Mouse (Mus musculus): ENCODE measurements around the gene Mmaa.

DNA sequence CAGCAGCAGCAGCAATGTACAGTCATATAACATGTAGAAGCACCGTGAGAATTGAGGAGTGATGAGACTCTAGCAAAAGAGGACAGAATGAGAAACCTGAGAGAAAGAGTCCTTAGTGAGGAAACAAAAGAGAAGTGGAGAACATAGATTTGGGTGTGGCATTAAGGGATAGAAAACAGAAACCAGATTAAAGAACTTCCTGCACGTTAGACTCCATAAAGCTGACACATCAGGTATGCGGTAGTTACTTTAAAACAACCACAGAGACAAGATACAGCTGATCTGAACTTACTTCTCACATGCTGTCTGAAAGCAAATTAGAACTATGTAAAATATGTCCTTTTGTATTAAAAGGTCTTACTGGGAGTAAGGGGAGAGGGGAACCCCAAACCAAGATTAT, 8.3 kb downstream of the Mmaa start:
- TF ChIP-seq CTCF (IDR thresholded peaks at IDR 0.05; ENCODE audit: control insufficient read depth, insufficient read depth, insufficient read length): no peak
- TF ChIP-seq USF1 (IDR thresholded peaks at IDR 0.05; ENCODE audit: low read depth): no peak
- no peak for TF ChIP-seq MAX (IDR thresholded peaks at IDR 0.05)
- no peak for TF ChIP-seq MYOG (IDR thresholded peaks at IDR 0.05; ENCODE audit: control insufficient read depth, extremely low read depth, insufficient read length)
- no peak for TF ChIP-seq FOSL1 (IDR thresholded peaks at IDR 0.05; ENCODE audit: insufficient read depth, low read length, poor library complexity, severe bottlenecking)
- TF ChIP-seq MYOD1 (IDR thresholded peaks at IDR 0.05; ENCODE audit: control insufficient read depth, insufficient read length, low read depth): no peak
